Mouse (Mus musculus) liver, embryonic 14.5 days (tissue): ENCODE results near the gene Gjc3. TPM values are rescaled to one million over a fixed set of nuclear protein-coding genes. Genes with fewer than 3 reads are reported as not detected.

ENCODE experiments used
- ATAC-seq: fragments of 200-750 bp; cut with Nextera tagmentation; 2 replicates; pipeline ENCODE4 v1.8.0; 2017; ENCODE audit warnings: moderate number of reproducible peaks, mild to moderate bottlenecking, moderate library complexity; ENCODE audit not compliant: insufficient read depth
- DNase-seq, 3 experiments: peaks; one replicate each; pipeline ENCODE4 v3.0.0-alpha.2; 2012 to 2013; ENCODE audit warnings: low read depth in 3 of 3, low spot score in 3 of 3
- H3K27ac ChIP-seq: fragments of 300-500 bp; sonication (generic); 2 replicates; pipeline ENCODE4 v1.5.1; 2014; ENCODE audit warnings: moderate library complexity, mild to moderate bottlenecking, control low read depth, inconsistent platforms
- H3K27me3 ChIP-seq: fragments of 300-500 bp; sonication (generic); 2 replicates; pipeline ENCODE4 v1.6.1; 2014; ENCODE audit warnings: mild to moderate bottlenecking, low read length, moderate library complexity; ENCODE audit not compliant: control insufficient read depth, insufficient read depth
- H3K36me3 ChIP-seq: fragments of 300-500 bp; sonication (generic); replicated peaks from 2 replicates; pipeline ENCODE4 v1.6.1; 2014; ENCODE audit warnings: low read depth; ENCODE audit not compliant: control insufficient read depth, insufficient read depth
- H3K4me1 ChIP-seq, 2 experiments: fragments of 200-500 bp in 1 of 2; fragments of 300-500 bp in 1 of 2; sonication (generic) in 1 of 2; replicated peaks; 2 replicates each; pipeline ENCODE4 v1.6.1; 2012 to 2014; ENCODE audit warnings: antibody characterized with exemption in 1 of 2, inconsistent platforms in 1 of 2, low read length in 1 of 2; ENCODE audit not compliant: control insufficient read depth in 2 of 2, insufficient read depth in 2 of 2
- H3K4me2 ChIP-seq: fragments of 300-500 bp; sonication (generic); 2 replicates; pipeline ENCODE4 v1.6.1; 2014; ENCODE audit warnings: low read depth, mild to moderate bottlenecking, control low read depth, moderate library complexity
- H3K4me3 ChIP-seq, 2 experiments: fragments of 200-500 bp in 1 of 2; fragments of 300-500 bp in 1 of 2; sonication (generic) in 1 of 2; 2 replicates each; pipeline ENCODE4 v1.5.1; 2012 to 2014; ENCODE audit warnings: low read depth in 2 of 2, low read length in 2 of 2, mild to moderate bottlenecking in 2 of 2, control low read depth in 1 of 2, inconsistent platforms in 1 of 2, moderate library complexity in 1 of 2; ENCODE audit not compliant: insufficient read depth in 1 of 2
- H3K9ac ChIP-seq: fragments of 300-500 bp; sonication (generic); replicated peaks from 2 replicates; pipeline ENCODE4 v1.6.1; 2014; ENCODE audit warnings: mild to moderate bottlenecking, control low read depth, moderate library complexity
- H3K9me3 ChIP-seq: fragments of 300-500 bp; sonication (generic); 2 replicates; pipeline ENCODE4 v1.6.1; 2016; ENCODE audit warnings: low read length, mixed read lengths; ENCODE audit not compliant: control insufficient read depth
- CTCF ChIP-seq: IDR thresholded peaks from 2 replicates; pipeline ENCODE4 v1.5.1; 2016; ENCODE audit warnings: antibody characterized with exemption, low read depth, control low read depth
- EP300 ChIP-seq: IDR thresholded peaks from 2 replicates; pipeline ENCODE4 v1.6.1; 2016; ENCODE audit warnings: antibody characterized with exemption, low read depth
- WGBS: fragments of 180-500 bp; shearing (Covaris S2); extraction: QIAGEN DNeasy Blood & Tissue Kit; methylation state at CpG from one replicate; pipeline ENCODE4 v1.1.7; 2014; ENCODE audit not compliant: insufficient replicate concordance; 5-methylcytosine and 5-hydroxymethylcytosine counted together
- polyA plus RNA-seq, 2 experiments: library from polyadenylated mRNA; depleted of rRNA in 1 of 2; stranded (reverse) in 1 of 2; unstranded in 1 of 2; fragments of >200 nt; fragmentation: Nextera tagmentation in 1 of 2; extraction: Ambion mirVana in 1 of 2; gene quantifications; 2 replicates each; pipeline versions ENCODE4 v1.2.1 to v1.2.3; 2012 to 2014

Gjc3 gene
- polyA plus RNA-seq, 2 experiments = 0.01 TPM; not detected in 1

DNA sequence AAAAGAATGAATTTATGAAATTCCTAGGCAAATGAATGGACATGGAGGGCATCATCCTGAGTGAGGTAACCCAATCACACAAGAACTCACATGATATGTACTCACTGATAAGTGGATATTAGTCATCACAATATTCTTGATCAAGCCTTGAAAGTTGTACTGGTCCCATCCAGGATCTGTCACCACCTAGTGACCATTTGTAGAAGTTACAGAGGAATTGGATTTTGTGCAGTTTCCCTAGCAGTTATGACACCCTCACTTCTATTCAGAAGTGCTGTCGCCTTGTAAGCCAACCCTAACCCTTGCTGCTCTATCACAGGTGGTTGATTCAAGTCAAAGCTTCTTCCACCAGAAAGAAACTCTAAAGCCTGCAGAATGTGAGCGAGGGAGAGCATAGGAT, 10.3 kb upstream of the Gjc3 start:
- H3K27ac ChIP-seq = no peak overlapping the region
- DNase-seq (no peak), ATAC-seq (no peak)
- H3K9ac ChIP-seq = no peak overlapping the region
- H3K4me1 ChIP-seq = peaks cover 0 to 3% of the 10 kb centered on the region in 2 experiments; a peak in 1 of 4 replicates
- no peak for TF ChIP-seq CTCF
- TF ChIP-seq EP300 = no peak
- H3K4me2 ChIP-seq = no peak overlapping the region
- H3K36me3 ChIP-seq = no peaks in the 10 kb centered on the region
- H3K9me3 ChIP-seq = no peaks in the 10 kb centered on the region
- no peak overlapping the region for H3K4me3 ChIP-seq
- H3K27me3 ChIP-seq = no peaks in the 10 kb centered on the region
- WGBS = 53% methylated on average over 2 of the region's 2 CpGs

GRCm38 (mm10) chr5:137966492-137966891, 3.6 kb upstream of the Gjc3 start:
- TF ChIP-seq EP300 (no peak), CTCF (no peak)
- no peaks in the 10 kb centered on the region for H3K9me3 ChIP-seq
- H3K9ac ChIP-seq = no peak overlapping the region
- no peak overlapping the region for H3K4me2 ChIP-seq
- DNase-seq (no peak), ATAC-seq (no peak)
- no peaks in the 10 kb centered on the region for H3K4me1 ChIP-seq
- no peak overlapping the region for H3K4me3 ChIP-seq
- no peak overlapping the region for H3K27ac ChIP-seq
- H3K27me3 ChIP-seq = no peaks in the 10 kb centered on the region
- H3K36me3 ChIP-seq = no peaks in the 10 kb centered on the region

GRCm38 (mm10) chr5:137956404-137956803, 6.5 kb downstream of the Gjc3 start:
- Histone ChIP-seq H3K27me3 (no peaks in the 10 kb centered on the region), H3K4me3 (no peak overlapping the region), H3K36me3 (no peaks in the 10 kb centered on the region), H3K4me2 (no peak overlapping the region), H3K9me3 (no peaks in the 10 kb centered on the region), H3K4me1 (no peaks in the 10 kb centered on the region), H3K27ac (no peak overlapping the region), H3K9ac (no peak overlapping the region)
- TF ChIP-seq CTCF (no peak), EP300 (no peak)
- WGBS = 54% methylated on average over 3 of the region's 3 CpGs
- no peak for ATAC-seq
- no peak for DNase-seq

DNA sequence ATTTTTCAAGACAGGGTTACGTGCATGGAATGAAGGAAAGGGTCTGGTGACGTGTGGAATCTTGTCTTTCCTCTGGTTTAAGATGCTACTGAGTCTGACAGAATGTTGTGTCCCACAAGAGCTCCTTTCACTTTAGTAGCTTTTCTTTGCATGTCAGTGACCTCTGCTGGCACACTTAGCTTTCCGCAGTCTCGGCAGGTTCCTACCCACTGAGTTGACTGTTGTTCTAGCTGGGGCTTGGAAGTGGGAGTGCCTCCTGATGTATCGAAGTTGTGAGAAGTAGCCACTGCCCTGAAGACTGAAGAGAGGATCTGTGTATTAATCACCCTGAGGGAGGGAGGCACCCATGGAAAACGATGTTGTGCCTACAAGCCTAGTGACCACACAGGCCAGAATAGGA, 11.7 kb downstream of the Gjc3 start:
- Histone ChIP-seq H3K4me2 (no peak overlapping the region), H3K27ac (no peak overlapping the region), H3K27me3 (no peaks in the 10 kb centered on the region), H3K4me1 (no peaks in the 10 kb centered on the region), H3K4me3 (no peak overlapping the region), H3K9me3 (no peaks in the 10 kb centered on the region), H3K9ac (no peak overlapping the region), H3K36me3 (no peaks in the 10 kb centered on the region)
- DNase-seq = no peak
- TF ChIP-seq EP300 (no peak), CTCF (peak; percentile 32; the same call in 1 of the 2 replicates)
- ATAC-seq = no peak
- WGBS = 25% methylated on average over 6 of the region's 6 CpGs

DNA sequence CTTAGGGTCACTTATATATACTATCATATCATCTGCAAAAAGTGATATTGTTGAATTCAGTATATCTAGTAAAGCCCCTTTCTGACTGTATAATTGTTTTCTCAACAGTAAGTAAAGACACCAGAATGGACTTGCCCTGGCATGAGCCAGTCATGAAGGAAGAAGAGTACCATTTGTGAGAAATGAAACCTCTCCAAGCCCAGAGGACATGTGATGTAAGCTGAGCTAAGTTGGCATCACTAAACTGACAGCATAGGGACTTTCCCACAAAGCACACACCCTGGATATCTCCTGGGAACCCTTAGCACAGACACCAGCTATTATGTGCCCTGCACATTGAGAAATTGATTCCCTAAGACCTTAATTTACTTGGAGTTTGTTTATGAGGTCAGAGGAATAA, 15.6 kb downstream of the Gjc3 start:
- TF ChIP-seq CTCF (no peak), EP300 (no peak)
- Histone ChIP-seq H3K36me3 (no peaks in the 10 kb centered on the region), H3K4me3 (no peak overlapping the region), H3K9me3 (no peaks in the 10 kb centered on the region), H3K27me3 (no peaks in the 10 kb centered on the region), H3K9ac (no peak overlapping the region), H3K4me2 (no peak overlapping the region), H3K27ac (no peak overlapping the region), H3K4me1 (no peaks in the 10 kb centered on the region)
- DNase-seq (no peak), ATAC-seq (no peak)

GRCm38 (mm10) chr5:137943133-137943532, 19.8 kb downstream of the Gjc3 start:
- no peak for DNase-seq
- H3K27me3 ChIP-seq = no peaks in the 10 kb centered on the region
- no peaks in the 10 kb centered on the region for H3K9me3 ChIP-seq
- TF ChIP-seq EP300 (no peak), CTCF (no peak)
- H3K27ac ChIP-seq = no peak overlapping the region
- WGBS = 55% methylated on average over 1 of the region's 1 CpGs
- H3K9ac ChIP-seq = no peak overlapping the region
- no peak overlapping the region for H3K4me3 ChIP-seq
- no peaks in the 10 kb centered on the region for H3K4me1 ChIP-seq
- H3K4me2 ChIP-seq = no peak overlapping the region
- H3K36me3 ChIP-seq = no peaks in the 10 kb centered on the region
- no peak for ATAC-seq
